Mouse (Mus musculus) embryonic facial prominence, embryonic 13.5 days (tissue): ENCODE data around the gene Wnt8b. TPM values are rescaled to one million over a fixed set of nuclear protein-coding genes. Genes with fewer than 3 reads are reported as not detected.
A peak's percentile ranks its signal among the peaks of the same experiment; 100 is the strongest.

Source experiments
- ATAC-seq: fragments of 200-750 bp; cut with Nextera tagmentation; 2 replicates; pipeline ENCODE4 v1.8.0; 2017; ENCODE audit warnings: low read depth; ENCODE audit not compliant: insufficient number of reproducible peaks, insufficient read depth, low FRiP score, low TSS enrichment
- H3K27ac ChIP-seq: fragments of 300-500 bp; sonication (generic); 2 replicates; pipeline ENCODE4 v1.5.1; 2015; ENCODE audit warnings: moderate library complexity, mild to moderate bottlenecking, inconsistent platforms
- H3K27me3 ChIP-seq: fragments of 300-500 bp; sonication (generic); 2 replicates; pipeline ENCODE4 v1.6.1; 2015; ENCODE audit warnings: mild to moderate bottlenecking, inconsistent platforms
- H3K36me3 ChIP-seq: fragments of 300-500 bp; sonication (generic); 2 replicates; pipeline ENCODE4 v1.6.1; 2015; ENCODE audit warnings: mild to moderate bottlenecking, inconsistent platforms
- H3K4me1 ChIP-seq: fragments of 300-500 bp; sonication (generic); 2 replicates; pipeline ENCODE4 v1.6.1; 2015; ENCODE audit warnings: inconsistent platforms
- H3K4me2 ChIP-seq: fragments of 300-500 bp; sonication (generic); 2 replicates; pipeline ENCODE4 v1.6.1; 2015; ENCODE audit warnings: moderate library complexity, mild to moderate bottlenecking, inconsistent platforms
- H3K4me3 ChIP-seq: fragments of 300-500 bp; sonication (generic); 2 replicates; pipeline ENCODE4 v1.5.1; 2015; ENCODE audit warnings: mild to moderate bottlenecking, inconsistent platforms
- H3K9ac ChIP-seq: fragments of 300-500 bp; sonication (generic); 2 replicates; pipeline ENCODE4 v1.6.1; 2015; ENCODE audit warnings: mild to moderate bottlenecking, inconsistent platforms
- H3K9me3 ChIP-seq: fragments of 300-500 bp; sonication (generic); 2 replicates; pipeline ENCODE4 v1.6.1; 2016; ENCODE audit warnings: inconsistent platforms
- WGBS: fragments of 180-500 bp; shearing (Covaris S2); methylation state at CpG from one replicate; pipeline ENCODE4 v1.1.7; 2015; ENCODE audit warnings: mixed read lengths; 5-methylcytosine and 5-hydroxymethylcytosine counted together
- polyA plus RNA-seq: library from polyadenylated mRNA; unstranded; fragments of >200 nt; fragmentation: Nextera tagmentation; extraction: Ambion mirVana; gene quantifications from 2 replicates; pipeline ENCODE4 v1.2.1, GENCODE M21; 2015

Gene Wnt8b
- polyA plus RNA-seq, 1 experiment from 2014 or later, result 0.25 TPM

- H3K36me3 ChIP-seq, result no peaks in the 10 kb centered on the region; the same call in 1 of the 2 replicates
- H3K4me2 ChIP-seq, result no peak overlapping the region
- H3K27ac ChIP-seq, result no peak overlapping the region
- 90% methylated on average over 8 of the region's 8 CpGs for WGBS
- H3K9ac ChIP-seq, result no peak overlapping the region
- peaks cover 7% of the 10 kb centered on the region for H3K4me1 ChIP-seq
- H3K27me3 ChIP-seq, result peaks cover 37% of the 10 kb centered on the region
- ATAC-seq, result no peak
- peaks cover 11% of the 10 kb centered on the region for H3K9me3 ChIP-seq
- H3K4me3 ChIP-seq, result no peak overlapping the region
Measured at GRCm38 (mm10) chr19:44542694-44543178, 49.5 kb downstream of the Wnt8b start.

GRCm38 (mm10) chr19:44544372-44544771 is 51.1 kb downstream of the Wnt8b start:
- peaks cover 7% of the 10 kb centered on the region for H3K4me1 ChIP-seq
- H3K9ac ChIP-seq, result no peak overlapping the region
- H3K4me2 ChIP-seq, result no peak overlapping the region
- peaks cover 37% of the 10 kb centered on the region for H3K27me3 ChIP-seq
- H3K36me3 ChIP-seq, result peaks cover 16% of the 10 kb centered on the region
- WGBS, result 61% methylated on average over 10 of the region's 10 CpGs
- no peak overlapping the region for H3K4me3 ChIP-seq
- peaks cover 11% of the 10 kb centered on the region for H3K9me3 ChIP-seq
- no peak overlapping the region for H3K27ac ChIP-seq
- no peak for ATAC-seq

DNA sequence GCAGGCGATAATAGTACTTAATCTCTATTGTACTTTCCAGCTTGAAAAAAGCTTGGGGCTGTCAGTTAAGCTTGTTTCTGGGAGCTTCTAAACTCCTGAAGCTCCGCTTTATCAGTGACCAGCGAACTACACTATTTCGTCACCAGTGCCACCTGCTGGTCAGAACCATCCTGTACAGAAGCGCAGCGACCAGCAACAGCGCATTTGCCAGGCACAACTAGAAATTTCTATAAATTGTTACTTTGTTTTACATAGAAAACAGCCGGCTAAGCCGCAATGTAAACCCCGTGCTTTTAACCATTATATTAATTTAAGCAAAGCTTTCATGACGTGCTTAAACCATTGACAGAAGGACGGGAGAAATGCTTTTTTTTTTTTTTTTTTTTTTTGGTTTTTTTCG is 51.5 kb downstream of the Wnt8b start:
- H3K9me3 ChIP-seq, result peaks cover 11% of the 10 kb centered on the region
- peaks cover 20% of the 10 kb centered on the region for H3K36me3 ChIP-seq
- H3K4me2 ChIP-seq, result peak overlapping the region; percentile 79
- ATAC-seq, result no peak
- WGBS, result 3% methylated on average over 13 of the region's 13 CpGs
- H3K27ac ChIP-seq, result no peak overlapping the region
- peak overlapping the region; percentile 45; the same call in 1 of the 2 replicates for H3K4me3 ChIP-seq
- peaks cover 7% of the 10 kb centered on the region for H3K4me1 ChIP-seq
- no peak overlapping the region for H3K9ac ChIP-seq
- H3K27me3 ChIP-seq, result peaks cover 37% of the 10 kb centered on the region

DNA sequence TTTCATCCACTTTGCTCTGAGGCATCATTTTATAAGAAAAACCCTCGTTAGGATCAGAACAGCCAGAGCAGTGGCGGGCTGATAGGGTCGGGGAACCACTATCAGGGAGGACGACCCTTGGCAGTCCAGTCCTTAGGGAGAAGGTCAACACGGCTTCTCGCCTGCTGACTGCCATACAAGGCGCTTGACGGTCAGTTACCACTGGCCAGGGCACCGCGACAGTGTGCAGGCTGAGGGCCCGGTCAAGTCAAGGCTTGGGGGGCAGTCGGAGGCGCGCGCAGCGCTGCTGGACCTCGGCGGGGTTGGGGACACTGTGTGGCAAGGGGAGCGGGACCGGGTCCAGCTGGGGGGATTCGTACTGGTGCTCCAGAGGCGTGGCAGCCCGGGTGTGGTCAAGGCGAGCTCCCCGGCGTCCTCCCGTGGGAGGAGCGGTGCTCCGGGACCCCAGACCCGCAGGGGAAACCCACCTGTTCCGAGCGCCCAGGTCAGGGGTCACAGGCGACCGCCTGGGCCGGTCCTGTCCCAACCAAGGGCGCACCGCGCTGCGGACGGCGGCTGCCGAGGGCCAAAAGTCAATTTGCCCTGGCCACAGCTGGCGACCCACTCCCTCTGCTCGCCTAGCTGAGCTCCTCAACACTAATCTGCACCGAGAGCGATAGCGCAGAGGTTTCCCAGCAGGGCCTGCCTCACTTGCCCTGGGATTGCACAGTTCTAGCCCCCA is 52.2 kb downstream of the Wnt8b start, which contains the start of gene Sec31b:
TSS of gene Sec31b (minus strand) at position 544 of the 721 bp plus-strand sequence.
- H3K4me2 ChIP-seq, result peak within 1 kb of the TSS; percentile 79
- peaks cover 7% of the 10 kb centered on the region for H3K4me1 ChIP-seq
- peaks cover 37% of the 10 kb centered on the region for H3K27me3 ChIP-seq
- H3K9me3 ChIP-seq, result peaks cover 7% of the 10 kb centered on the region; the same call in 1 of the 2 replicates
- no peak for ATAC-seq
- H3K36me3 ChIP-seq, result peaks cover 27% of the 10 kb centered on the region
- H3K4me3 ChIP-seq, result peak within 1 kb of the TSS; percentile 45
- H3K9ac ChIP-seq, result peak within 1 kb of the TSS; percentile 68
- H3K27ac ChIP-seq, result no peak within 1 kb of the TSS
- WGBS, result 3% methylated on average over 46 of the region's 47 CpGs

GRCm38 (mm10) chr19:44552731-44553130 is 59.5 kb downstream of the Wnt8b start, which contains the start of gene Gm20538:
Gene Gm20538, minus strand, starts transcription at chr19:44552831.
- no peak within 1 kb of the TSS for H3K4me2 ChIP-seq
- 94% methylated on average over 4 of the region's 4 CpGs for WGBS
- no peak for ATAC-seq
- peaks cover 56% of the 10 kb centered on the region for H3K36me3 ChIP-seq
- H3K4me3 ChIP-seq, result no peak within 1 kb of the TSS
- H3K27me3 ChIP-seq, result peaks cover under 1% of the 10 kb centered on the region; the same call in 1 of the 2 replicates
- no peak within 1 kb of the TSS for H3K9ac ChIP-seq
- no peaks in the 10 kb centered on the region for H3K9me3 ChIP-seq
- peaks cover 13% of the 10 kb centered on the region for H3K4me1 ChIP-seq
- H3K27ac ChIP-seq, result no peak within 1 kb of the TSS

GRCm38 (mm10) chr19:44553286-44553685 is 60.0 kb downstream of the Wnt8b start:
- WGBS, result 90% methylated on average over 4 of the region's 4 CpGs
- H3K27me3 ChIP-seq, result peaks cover 5% of the 10 kb centered on the region; the same call in 1 of the 2 replicates
- no peak overlapping the region for H3K27ac ChIP-seq
- no peak for ATAC-seq
- peaks cover 50% of the 10 kb centered on the region for H3K36me3 ChIP-seq
- no peak overlapping the region for H3K4me3 ChIP-seq
- H3K4me2 ChIP-seq, result no peak overlapping the region
- H3K4me1 ChIP-seq, result peaks cover 13% of the 10 kb centered on the region
- H3K9me3 ChIP-seq, result no peaks in the 10 kb centered on the region
- no peak overlapping the region for H3K9ac ChIP-seq

- Histone ChIP-seq H3K4me3 (peak overlapping the region; percentile 92), H3K36me3 (peaks cover 38% of the 10 kb centered on the region), H3K27ac (no peak overlapping the region), H3K27me3 (peaks cover 12% of the 10 kb centered on the region; the same call in 1 of the 2 replicates), H3K9ac (peak overlapping the region; percentile 93), H3K4me1 (peaks cover 13% of the 10 kb centered on the region), H3K4me2 (peak overlapping the region; percentile 90), H3K9me3 (no peaks in the 10 kb centered on the region)
- WGBS, result 4% methylated on average over 8 of the region's 8 CpGs
- no peak for ATAC-seq
Measured at GRCm38 (mm10) chr19:44554490-44554860, 61.2 kb downstream of the Wnt8b start.

- Histone ChIP-seq H3K27ac (peak within 1 kb of the TSS; percentile 69; the same call in 1 of the 2 replicates), H3K27me3 (peaks cover 12% of the 10 kb centered on the region; the same call in 1 of the 2 replicates), H3K4me1 (peaks cover 13% of the 10 kb centered on the region), H3K4me3 (peak within 1 kb of the TSS; percentile 92), H3K9ac (peak within 1 kb of the TSS; percentile 93), H3K36me3 (peaks cover 33% of the 10 kb centered on the region), H3K9me3 (no peaks in the 10 kb centered on the region), H3K4me2 (peak within 1 kb of the TSS; percentile 90)
- ATAC-seq, result peak; percentile 69
- WGBS, result under 1% methylated on average over 50 of the region's 50 CpGs
Measured at GRCm38 (mm10) chr19:44554861-44555590, 61.8 kb downstream of the Wnt8b start, which contains the start of gene Ndufb8. Gene Ndufb8, minus strand, starts transcription at chr19:44555440.

- peak within 1 kb of the TSS; percentile 83 for H3K9ac ChIP-seq
- H3K27me3 ChIP-seq, result peaks cover 12% of the 10 kb centered on the region; the same call in 1 of the 2 replicates
- H3K4me2 ChIP-seq, result peak within 1 kb of the TSS; percentile 84
- peak within 1 kb of the TSS; percentile 55 for H3K27ac ChIP-seq
- H3K9me3 ChIP-seq, result no peaks in the 10 kb centered on the region
- ATAC-seq, result peak; percentile 91
- H3K4me1 ChIP-seq, result peaks cover 27% of the 10 kb centered on the region
- peak within 1 kb of the TSS; percentile 79 for H3K4me3 ChIP-seq
- H3K36me3 ChIP-seq, result peaks cover 31% of the 10 kb centered on the region
- WGBS, result under 1% methylated on average over 33 of the region's 33 CpGs
Measured at GRCm38 (mm10) chr19:44562652-44563206, 69.5 kb downstream of the Wnt8b start, which contains the start of gene Hif1an. Gene Hif1an, plus strand, starts transcription at chr19:44562850.
